Mouse (Mus musculus): ENCODE measurements around the gene Wfdc21.
A peak's percentile ranks its signal among the peaks of the same experiment; 100 is the strongest.

Wfdc21 gene

GRCm38 (mm10) chr11:83746681-83747080 lies at the start of gene Wfdc21:
Gene Wfdc21, plus strand, starts transcription at chr11:83746940.
- no peak for DNase-seq (ENCODE audit: low spot score in 2 of 2)

DNA sequence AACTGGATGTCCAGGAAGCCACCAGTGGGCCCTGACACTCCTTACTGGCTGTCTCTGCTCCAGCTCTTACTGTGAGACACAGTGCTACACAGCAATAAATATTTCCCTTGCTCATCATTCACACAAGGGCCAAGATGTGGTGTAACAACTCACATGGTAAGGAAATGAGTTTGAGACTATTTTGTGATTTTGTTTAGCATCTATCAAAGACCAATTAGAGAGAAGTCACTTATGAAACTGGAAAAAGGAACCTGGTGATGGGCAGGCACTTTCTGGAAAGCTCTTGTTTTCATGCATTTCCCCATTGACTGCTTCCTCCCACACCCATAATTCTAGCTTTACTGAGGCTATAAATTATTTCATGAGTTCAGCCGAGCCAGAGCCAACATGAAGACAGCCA lies 43.0 kb upstream of the Wfdc21 start, which contains the start of gene Wfdc17:
Gene Wfdc17 (plus strand): TSS at position 287 of the 400 bp plus-strand sequence.
- DNase-seq (ENCODE audit: low spot score in 2 of 2): no peak

DNA sequence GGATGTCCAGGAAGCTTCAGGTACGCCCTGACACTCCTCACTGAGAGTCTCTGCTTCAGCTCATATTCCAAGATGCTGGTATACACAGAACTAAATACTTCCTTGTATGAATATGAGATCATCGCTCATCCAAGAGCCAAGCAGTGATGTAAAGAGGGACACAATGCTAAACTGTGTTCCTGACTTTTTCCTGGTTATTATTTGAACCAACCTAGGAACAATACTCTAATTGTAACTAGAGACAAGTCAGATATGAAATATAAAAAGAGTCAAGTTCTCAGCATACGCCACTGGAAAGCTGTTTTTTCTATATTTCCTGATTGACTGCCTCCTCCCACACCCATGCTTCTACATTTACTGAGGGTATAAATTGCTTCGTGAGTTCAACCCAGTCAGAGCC lies 38.0 kb upstream of the Wfdc21 start, which contains the start of gene Wfdc18:
Gene Wfdc18 (plus strand): TSS at position 301 of the 400 bp plus-strand sequence.
- DNase-seq (ENCODE audit: low spot score in 2 of 2): no peak

DNA sequence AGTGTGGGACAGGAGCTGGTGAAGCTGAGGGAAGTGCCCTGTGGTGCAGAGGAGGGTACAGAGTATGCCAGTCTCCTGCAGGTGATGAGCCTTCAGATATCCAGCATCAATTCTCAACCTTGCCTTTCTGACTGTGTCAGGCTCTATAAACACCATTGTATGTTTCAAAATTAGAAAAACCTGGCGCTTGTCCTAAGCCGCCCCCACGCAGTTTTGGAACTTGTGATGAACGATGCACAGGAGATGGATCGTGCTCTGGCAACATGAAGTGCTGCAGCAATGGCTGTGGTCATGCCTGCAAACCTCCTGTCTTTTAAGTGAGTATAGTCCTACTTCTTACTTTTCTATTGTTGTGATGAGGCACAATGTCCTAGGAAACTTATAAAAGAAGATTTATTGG lies 37.1 kb upstream of the Wfdc21 start:
- DNase-seq (ENCODE audit: low spot score in 2 of 2): peak; percentile 27 to 37

GRCm38 (mm10) chr11:83712671-83713070 lies 34.1 kb upstream of the Wfdc21 start:
- DNase-seq (ENCODE audit: low spot score in 2 of 2): no peak

DNA sequence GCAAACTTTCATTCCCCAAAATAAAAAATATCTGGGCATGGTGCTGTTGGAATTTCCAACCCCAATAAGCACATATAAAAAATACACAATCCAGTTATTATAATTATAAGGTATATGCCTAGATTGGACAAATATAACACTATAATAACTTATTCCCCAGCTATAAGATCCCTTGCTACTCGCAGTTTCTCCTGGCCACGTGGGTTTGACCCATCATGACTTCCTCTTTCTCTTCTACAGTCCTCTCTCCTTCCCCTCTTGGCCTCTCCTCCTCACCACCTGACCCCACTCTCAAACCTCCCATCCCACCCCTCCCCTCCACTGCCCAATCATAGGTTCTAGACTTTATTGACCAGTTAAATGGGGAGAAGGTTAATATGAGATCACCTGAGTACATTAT lies 32.8 kb upstream of the Wfdc21 start:
- no peak for DNase-seq (ENCODE audit: low spot score in 2 of 2)

DNA sequence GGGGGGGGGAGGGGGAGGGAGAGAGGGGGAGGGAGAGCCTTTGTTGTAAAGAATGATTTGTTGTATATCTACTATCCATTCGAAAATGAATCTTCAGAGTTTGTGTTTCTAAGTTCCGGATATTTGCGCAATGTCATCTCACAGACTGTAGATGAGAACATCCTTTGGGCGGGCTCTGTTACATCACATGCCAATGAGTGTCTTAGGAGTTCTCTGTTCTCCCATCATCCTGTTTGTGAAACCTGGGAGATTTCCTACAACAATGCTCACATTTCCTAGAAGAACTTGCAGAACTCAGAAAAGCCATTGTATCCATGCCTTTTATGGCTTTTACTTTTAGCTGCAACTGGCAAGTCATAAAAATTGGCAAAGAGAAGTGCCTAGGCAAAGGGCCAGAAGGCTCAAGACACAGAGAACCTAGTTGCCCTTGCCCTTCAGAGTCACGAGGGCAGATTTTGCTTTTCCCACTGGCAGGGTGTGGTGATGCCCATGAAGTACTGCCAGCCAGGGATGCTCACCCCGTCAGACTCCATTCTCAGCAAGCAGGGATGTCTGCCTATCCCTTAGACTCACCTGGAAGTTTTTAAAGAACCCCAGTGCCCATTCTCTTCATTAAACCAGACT lies 29.6 kb upstream of the Wfdc21 start:
- no peak for DNase-seq (ENCODE audit: low spot score in 2 of 2)

GRCm38 (mm10) chr11:83720766-83721165 lies 26.0 kb upstream of the Wfdc21 start:
- DNase-seq (ENCODE audit: low spot score in 2 of 2): no peak

GRCm38 (mm10) chr11:83728757-83729432 lies 17.8 kb upstream of the Wfdc21 start:
- DNase-seq (ENCODE audit: low spot score in 2 of 2): no peak

GRCm38 (mm10) chr11:83731116-83731515 lies 15.6 kb upstream of the Wfdc21 start:
- DNase-seq (ENCODE audit: low spot score in 2 of 2): no peak

- DNase-seq (ENCODE audit: low spot score in 2 of 2): no peak
These were observed 13.6 kb upstream of the Wfdc21 start for GRCm38 (mm10) chr11:83733071-83733640.

DNA sequence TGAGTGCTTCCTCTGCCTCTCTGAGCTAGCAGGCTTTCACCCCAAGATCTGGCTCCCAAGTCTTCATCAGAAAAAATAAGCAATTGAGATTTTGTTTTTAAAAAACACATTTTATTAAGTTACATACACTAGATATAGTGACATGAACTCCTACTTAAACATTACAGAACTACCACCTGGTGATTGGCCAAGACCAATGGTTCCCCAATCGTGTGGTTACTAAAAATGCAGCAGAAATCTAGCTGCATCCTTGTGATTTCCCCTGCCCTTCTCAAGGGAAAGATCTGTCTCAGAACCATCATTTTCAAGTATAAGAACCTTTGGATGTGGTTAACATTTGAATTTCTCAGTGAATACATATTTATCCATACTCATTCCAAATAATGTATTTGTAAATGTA lies 12.5 kb upstream of the Wfdc21 start:
- DNase-seq (ENCODE audit: low spot score in 2 of 2): no peak

- DNase-seq (ENCODE audit: low spot score in 2 of 2): no peak
These were observed 10.9 kb upstream of the Wfdc21 start for GRCm38 (mm10) chr11:83735881-83736280.

- no peak for DNase-seq (ENCODE audit: low spot score in 2 of 2)
These were observed 9.6 kb upstream of the Wfdc21 start for GRCm38 (mm10) chr11:83737109-83737558.

DNA sequence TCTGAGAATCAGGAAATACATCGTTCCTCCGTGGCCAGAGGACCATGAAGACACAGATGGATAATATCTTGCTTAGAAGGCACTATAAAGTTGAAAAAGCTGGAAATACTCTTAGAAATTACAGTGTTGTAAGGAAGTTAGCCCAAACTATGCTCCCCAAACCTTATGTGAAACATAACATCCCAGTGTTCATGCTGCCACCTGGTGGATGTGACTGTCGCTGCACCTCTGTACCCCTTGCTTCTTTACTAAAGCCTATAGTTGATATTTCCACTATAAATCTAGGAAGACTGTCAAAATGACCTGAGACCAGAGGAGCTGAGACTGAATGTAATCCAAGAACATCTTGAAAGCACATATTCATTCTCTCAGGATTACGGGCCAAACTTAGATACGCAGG lies 7.5 kb upstream of the Wfdc21 start:
- peak; percentile 91 to 92 for DNase-seq (ENCODE audit: low spot score in 2 of 2)

DNA sequence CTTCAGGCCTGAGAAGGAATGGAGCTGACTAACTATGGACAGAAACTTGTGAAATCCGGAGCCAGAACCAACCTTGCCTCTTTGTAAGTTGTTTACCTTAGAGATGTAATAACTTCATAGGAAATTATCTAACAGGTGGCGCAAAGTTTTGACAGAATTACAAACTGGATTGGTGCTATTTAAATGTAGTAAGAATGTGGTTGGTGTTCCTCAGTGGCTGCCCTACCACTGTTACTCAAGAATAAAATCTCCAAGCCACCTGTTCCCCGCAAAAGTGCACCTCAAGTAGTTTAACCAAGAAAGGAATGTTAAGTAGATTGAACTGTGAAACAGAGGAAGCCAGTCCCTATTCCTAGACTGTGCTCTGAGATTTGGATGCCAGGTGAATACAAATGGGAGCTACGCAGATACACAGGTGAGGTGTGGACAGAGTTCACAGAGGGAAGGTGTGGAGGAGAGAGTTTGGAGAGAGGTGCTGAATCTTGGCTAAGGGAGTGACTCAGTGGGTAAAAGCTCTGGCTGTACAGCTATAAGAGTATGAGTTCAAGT lies 6.2 kb upstream of the Wfdc21 start:
- no peak for DNase-seq (ENCODE audit: low spot score in 2 of 2)

DNA sequence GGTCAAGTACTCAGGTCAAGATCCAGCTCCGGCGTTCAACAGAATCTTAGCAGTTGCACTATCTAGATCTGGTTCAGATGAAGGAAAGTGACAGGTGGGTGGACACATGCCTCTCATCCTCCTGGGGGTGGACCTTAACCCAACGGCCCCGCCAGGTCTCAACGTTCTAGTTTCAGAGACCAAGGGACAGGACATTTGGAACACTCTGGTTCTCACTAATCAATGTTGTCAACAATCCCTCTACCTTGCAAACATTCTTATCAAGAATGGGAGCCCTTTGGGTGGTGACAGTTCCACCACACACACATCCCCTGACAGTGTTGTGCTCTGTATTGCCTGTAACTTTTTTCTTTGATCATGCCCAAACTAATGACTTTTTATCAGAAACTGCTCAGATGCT lies 4.9 kb upstream of the Wfdc21 start:
- DNase-seq (ENCODE audit: low spot score in 2 of 2): no peak

GRCm38 (mm10) chr11:83742731-83743355 lies 3.9 kb upstream of the Wfdc21 start:
- no peak for DNase-seq (ENCODE audit: low spot score in 2 of 2)

GRCm38 (mm10) chr11:83743525-83743924 lies 3.2 kb upstream of the Wfdc21 start:
- no peak for DNase-seq (ENCODE audit: low spot score in 2 of 2)

DNA sequence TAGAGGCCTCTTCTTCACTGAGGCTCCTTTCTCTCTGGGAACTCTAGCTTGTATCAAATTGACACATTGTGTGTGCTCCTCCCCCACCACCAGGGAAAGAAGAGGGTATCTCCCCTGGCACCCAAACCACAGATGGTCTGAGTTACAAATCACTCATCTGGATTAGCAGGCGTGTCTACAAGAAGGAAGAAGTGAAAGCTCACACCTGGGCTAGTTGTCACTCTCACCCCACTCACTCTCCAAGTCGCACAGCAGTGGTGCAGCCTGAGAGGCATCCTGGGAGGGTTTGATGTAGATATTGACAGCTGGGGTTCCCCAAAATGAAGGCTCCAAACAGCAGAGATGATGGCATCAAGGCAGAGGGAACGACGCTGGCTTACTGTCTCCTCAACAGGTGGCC lies 588 bp upstream of the Wfdc21 start:
- DNase-seq (ENCODE audit: low spot score in 2 of 2): no peak

GRCm38 (mm10) chr11:83747376-83748265 lies 881 bp downstream of the Wfdc21 start:
- DNase-seq (ENCODE audit: low spot score in 2 of 2): no peak
